Mouse (Mus musculus) brain, adult 2 months (tissue): ENCODE results near the gene Phgdh.
A peak's percentile ranks its signal among the peaks of the same experiment; 100 is the strongest.

ENCODE experiments used
- DNase-seq: peaks from one replicate; pipeline ENCODE4 v3.0.0; 2011; ENCODE audit warnings: low read depth, low spot score

Gene Phgdh

GRCm38 (mm10) chr3:98348106-98348505, 8.3 kb upstream of the Phgdh start:
- no peak for DNase-seq

GRCm38 (mm10) chr3:98343235-98343634, 3.4 kb upstream of the Phgdh start:
- DNase-seq: no peak

DNA sequence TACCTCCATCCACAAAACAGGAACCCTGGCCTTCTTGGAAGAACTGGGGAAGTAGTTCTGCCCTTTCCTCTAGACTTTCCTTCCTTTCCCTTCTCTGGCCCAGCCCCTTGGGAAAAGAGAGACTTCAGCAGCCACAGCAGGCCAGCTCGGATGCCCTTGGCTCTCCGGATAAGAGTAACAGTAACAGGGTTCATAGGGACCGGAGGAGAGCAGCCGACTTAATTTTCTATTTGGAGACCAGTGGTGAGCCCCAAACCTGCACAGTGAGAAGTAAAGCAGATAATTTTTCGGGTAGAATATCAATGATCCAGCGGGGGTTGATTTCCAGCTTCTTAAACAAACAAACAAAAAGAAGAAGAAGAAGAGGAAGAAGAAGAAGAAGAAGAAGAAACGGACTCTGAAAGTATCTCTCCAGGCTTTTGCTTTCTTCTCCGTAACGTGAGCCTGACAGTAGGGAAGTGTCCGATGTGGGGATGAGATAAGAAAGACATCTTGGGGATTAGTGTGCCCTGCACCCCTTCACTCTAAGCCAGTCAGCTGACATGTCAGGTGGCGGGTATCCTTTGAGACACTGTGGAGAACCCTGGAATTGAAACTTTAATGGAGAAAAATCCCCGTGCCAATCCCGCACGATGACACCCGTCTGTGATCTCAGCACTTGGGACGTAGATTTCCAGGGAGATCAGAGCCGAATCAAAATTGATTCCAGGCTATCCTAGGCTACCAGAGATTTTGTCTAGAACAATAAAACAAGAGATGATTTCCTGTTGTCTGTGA, 1.2 kb upstream of the Phgdh start:
- DNase-seq: no peak

DNA sequence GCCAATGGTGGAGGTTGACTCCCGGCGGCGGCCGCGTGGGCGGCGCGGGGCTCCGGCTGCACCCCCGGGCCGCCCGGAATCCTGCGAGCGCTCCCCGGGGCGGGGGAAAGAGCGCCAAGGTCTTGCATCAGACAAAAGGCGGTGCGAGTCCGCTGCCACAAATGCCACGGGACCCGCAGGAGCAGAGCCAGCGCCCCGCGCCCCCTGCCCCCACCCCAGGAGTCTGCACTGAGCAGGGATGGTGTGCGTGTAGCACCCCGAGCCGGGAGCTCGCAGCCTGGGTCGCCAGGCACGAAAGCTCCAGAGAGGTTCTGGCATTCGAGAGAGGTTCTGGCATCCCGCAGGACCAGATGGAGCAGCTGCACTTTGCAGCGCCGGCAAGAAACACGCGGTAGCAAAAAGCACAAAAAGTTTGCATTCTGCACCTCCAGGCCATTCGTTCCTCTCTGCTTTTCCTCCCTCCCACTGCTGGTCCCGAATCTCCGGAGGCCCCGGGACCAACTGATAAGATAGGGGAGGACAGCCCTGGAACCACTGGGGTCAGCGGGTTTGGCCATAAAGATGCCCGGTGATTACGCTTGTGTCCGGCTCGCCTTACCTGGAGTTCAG, 589 bp downstream of the Phgdh start:
- DNase-seq: peak; percentile 60

DNA sequence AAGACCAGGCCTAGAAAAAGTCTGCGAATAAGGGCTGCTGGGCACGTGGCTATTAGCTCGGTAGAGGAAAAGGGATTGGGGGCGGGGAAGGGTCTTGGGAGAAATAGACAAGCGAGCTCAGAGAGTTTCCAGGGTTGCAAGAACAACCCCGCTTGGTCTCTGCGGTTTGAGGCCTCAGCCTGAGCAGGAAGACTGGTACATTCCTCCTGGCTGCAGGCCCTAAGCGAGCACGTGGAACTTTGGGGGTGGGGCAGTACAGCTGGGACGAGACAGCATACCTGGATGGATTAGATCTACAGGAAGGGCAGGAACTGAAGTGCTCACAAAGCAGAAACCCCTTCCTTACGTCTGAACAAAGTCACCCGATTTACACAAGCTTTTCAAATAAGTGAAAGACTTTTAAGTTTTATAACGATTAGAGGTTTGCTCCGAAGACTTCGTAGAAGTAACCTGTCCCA, 1.2 kb downstream of the Phgdh start:
- DNase-seq: peak; percentile 44

DNA sequence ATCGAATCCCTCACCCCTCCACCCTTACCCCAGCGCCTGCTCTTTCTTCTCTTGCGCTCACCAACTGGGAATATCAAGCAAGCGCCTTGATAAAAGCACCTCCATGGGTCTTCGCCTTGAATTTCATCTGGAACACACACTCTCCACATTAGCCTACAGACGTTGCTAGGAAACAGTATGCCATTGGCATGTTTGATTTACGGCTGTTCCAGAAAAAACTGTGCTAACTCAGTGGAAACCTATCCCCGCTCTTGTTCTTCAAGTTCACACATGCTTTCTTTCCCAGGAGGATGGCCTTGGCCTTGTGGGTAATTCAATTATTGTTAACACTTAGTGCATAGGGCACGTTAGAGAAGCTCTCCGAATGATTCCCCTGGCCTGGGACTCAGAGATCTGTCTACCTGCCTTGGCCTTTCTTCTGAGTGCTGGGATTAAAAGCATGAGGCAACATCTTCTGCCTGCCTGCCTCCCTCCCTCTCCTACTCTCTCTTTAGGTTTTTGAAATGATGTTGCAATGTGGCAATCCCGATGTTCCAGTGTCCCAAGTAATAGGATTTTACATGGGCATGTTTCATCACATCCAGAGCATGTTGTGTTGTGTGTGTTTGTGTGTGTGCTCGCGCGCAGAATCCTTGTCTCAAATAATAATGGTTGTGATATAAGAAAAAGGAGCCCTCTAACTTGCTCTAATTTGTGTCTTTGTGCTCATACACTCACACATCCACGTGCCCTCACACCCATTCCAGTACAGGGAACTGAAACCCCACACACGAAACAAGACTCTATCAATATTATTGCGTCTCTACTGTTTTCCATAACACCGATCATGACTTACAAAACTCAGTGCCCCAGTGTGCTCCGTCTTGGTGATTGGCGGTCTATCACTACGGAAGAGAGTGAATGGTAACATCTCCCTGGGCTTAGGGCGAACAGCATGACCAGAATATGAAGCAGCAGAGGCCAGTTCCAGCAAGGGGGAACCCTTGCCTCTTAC, 2.8 kb downstream of the Phgdh start:
- DNase-seq: no peak

- no peak for DNase-seq
These were observed 3.9 kb downstream of the Phgdh start for GRCm38 (mm10) chr3:98335886-98336285.

- no peak for DNase-seq
These were observed 4.5 kb downstream of the Phgdh start for GRCm38 (mm10) chr3:98335331-98335730.

DNA sequence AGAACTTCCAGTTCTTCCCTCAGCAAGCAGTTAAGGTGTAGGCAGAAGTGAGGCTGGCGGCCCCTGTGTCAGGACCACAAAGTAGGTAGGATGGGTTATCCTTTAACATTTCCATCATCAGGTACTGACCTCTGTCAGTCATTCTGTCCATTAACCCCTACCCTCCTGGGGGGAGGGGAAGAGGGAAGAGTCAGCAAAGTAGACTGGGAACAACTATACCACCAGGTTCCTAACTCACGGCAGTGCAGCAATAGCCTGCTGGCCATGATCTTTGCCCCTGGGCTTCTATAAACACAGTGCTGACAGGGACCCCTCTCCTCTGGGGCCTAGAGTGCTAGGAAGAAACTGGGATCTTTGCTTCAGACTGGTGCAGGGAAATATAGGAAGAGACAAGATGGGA, 5.8 kb downstream of the Phgdh start:
- no peak for DNase-seq

- peak; percentile 91 for DNase-seq
These were observed 15.6 kb downstream of the Phgdh start for GRCm38 (mm10) chr3:98324235-98324634.

GRCm38 (mm10) chr3:98322209-98322608, 17.6 kb downstream of the Phgdh start:
- no peak for DNase-seq

DNA sequence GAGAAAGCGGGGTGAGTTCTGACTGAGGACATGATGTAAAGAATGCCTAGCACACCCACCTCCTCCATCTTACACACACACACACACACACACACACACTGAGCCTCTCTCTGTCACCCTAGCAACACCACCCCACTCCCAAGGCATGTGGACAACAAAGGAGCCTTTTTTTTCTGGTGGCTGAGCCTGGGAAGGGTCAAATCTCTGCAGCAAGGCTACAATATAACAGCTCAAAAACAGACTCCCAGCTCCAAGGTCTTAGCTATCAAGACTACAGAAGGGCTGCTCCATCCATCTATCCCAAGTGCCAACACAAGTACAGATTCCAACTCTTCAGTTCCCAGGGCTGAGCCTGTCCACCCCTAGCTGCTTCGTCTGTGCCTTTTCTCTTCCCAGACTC, 20.6 kb downstream of the Phgdh start:
- peak; percentile 65 for DNase-seq

GRCm38 (mm10) chr3:98317143-98317542, 22.6 kb downstream of the Phgdh start:
- peak; percentile 13 for DNase-seq

GRCm38 (mm10) chr3:98315181-98315580, 24.6 kb downstream of the Phgdh start:
- DNase-seq: no peak

DNA sequence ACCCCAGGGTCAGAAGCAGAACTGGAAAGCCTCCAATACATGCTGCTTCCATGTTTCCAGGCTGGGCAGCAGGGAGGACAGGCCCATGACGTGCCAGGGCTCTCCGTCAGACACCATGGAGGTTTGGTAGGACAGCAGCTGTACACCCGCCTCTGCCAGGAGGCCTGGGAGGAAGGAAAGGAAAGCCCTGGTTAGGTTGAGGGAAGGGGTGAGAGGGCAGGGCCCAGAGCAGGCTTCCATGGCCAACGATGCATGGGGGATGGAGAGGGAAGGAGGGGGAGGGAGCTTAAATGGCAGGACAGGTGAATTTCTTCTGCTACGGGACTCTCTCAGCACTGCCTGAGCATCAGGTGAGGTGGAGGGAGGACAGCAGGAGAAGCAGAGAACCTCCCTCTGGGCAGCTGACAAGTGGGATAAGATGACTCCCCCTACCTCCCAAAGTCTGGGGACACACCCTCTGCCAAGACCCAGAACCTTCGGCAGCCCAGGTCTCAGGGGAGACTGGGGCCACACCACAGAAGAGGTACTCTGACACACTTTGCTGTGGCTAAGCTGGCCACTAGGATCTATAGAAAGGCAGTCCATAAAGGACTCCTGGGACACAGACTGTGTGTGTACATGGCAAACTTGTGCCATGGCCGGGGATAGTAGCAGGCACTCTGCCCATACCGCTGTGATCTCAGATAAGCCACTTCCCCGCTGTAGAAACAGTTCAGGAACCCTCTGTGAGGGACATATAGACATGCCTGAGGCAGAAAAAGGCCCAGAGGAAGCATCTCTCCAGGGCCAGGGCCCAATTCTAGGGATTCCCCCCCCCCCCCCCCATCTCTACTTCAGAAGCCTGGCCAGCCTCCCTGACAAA, 26.3 kb downstream of the Phgdh start:
- no peak for DNase-seq

GRCm38 (mm10) chr3:98312867-98313266, 26.9 kb downstream of the Phgdh start:
- DNase-seq: peak; percentile 37

GRCm38 (mm10) chr3:98310456-98310855, 29.3 kb downstream of the Phgdh start:
- DNase-seq: no peak

DNA sequence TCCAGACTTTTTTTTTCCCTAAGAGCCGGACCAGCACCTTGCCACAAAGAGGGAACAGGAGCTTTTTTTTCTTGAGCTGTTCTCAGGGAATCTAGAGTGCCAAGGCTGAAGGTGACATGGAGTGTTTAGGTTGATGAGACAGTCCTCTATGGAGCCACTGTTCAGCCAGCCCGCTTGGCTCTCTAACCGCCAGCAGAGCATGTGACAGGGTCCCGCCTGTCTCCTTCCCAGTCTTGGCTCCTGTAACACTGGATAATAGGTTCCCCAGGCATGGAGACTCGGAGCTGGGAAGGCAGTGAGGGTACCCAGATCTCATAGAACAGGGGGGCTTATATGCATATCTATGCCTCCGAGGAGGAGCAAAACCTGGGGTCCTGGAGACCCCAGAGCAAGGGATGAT, 31.2 kb downstream of the Phgdh start:
- no peak for DNase-seq

- no peak for DNase-seq
These were observed 38.0 kb downstream of the Phgdh start for GRCm38 (mm10) chr3:98301761-98302160.

GRCm38 (mm10) chr3:98300266-98300665, 39.5 kb downstream of the Phgdh start:
- DNase-seq: no peak
